Mouse (Mus musculus) heart, embryonic 13.5 days (tissue): ENCODE data around the gene Slc35f6. TPM values are rescaled to one million over a fixed set of nuclear protein-coding genes. Genes with fewer than 3 reads are reported as not detected.

ENCODE experiments used
- ATAC-seq: fragments of 200-750 bp; cut with Nextera tagmentation; 2 replicates; pipeline ENCODE4 v1.8.0; 2017; ENCODE audit warnings: moderate TSS enrichment; ENCODE audit not compliant: insufficient number of reproducible peaks, low FRiP score, low TSS enrichment; ENCODE audit errors: extremely low read depth
- H3K27ac ChIP-seq: fragments of 300-500 bp; sonication (generic); replicated peaks from 2 replicates; pipeline ENCODE4 v1.5.1; 2015; ENCODE audit warnings: moderate library complexity, mild to moderate bottlenecking, inconsistent platforms
- H3K27me3 ChIP-seq: fragments of 300-500 bp; sonication (generic); replicated peaks from 2 replicates; pipeline ENCODE4 v1.6.1; 2015; ENCODE audit warnings: mild to moderate bottlenecking, inconsistent platforms
- H3K36me3 ChIP-seq: fragments of 300-500 bp; sonication (generic); 2 replicates; pipeline ENCODE4 v1.6.1; 2015; ENCODE audit warnings: mild to moderate bottlenecking, inconsistent platforms
- H3K4me1 ChIP-seq: fragments of 300-500 bp; sonication (generic); 2 replicates; pipeline ENCODE4 v1.6.1; 2015; ENCODE audit warnings: inconsistent platforms
- H3K4me2 ChIP-seq: fragments of 300-500 bp; sonication (generic); 2 replicates; pipeline ENCODE4 v1.6.1; 2015; ENCODE audit warnings: inconsistent platforms, mild to moderate bottlenecking, moderate library complexity
- H3K4me3 ChIP-seq: fragments of 300-500 bp; sonication (generic); 2 replicates; pipeline ENCODE4 v1.5.1; 2015; ENCODE audit warnings: moderate library complexity, mild to moderate bottlenecking, inconsistent platforms
- H3K9ac ChIP-seq: fragments of 300-500 bp; sonication (generic); 2 replicates; pipeline ENCODE4 v1.6.1; 2015; ENCODE audit warnings: inconsistent platforms, mild to moderate bottlenecking, moderate library complexity
- H3K9me3 ChIP-seq: fragments of 300-500 bp; sonication (generic); 2 replicates; pipeline ENCODE4 v1.6.1; 2016; ENCODE audit warnings: inconsistent platforms
- WGBS: fragments of 180-500 bp; shearing (Covaris S2); methylation state at CpG from one replicate; pipeline ENCODE4 v1.1.7; 2015; ENCODE audit warnings: mixed read lengths; 5-methylcytosine and 5-hydroxymethylcytosine counted together
- polyA plus RNA-seq: library from polyadenylated mRNA; unstranded; fragments of >200 nt; fragmentation: Nextera tagmentation; extraction: Ambion mirVana; gene quantifications from 2 replicates; pipeline ENCODE4 v1.2.1, GENCODE M21; 2015

Slc35f6 gene
- 21.9 and 22.6 TPM in 2 replicates for polyA plus RNA-seq

- peak; percentile 88 for ATAC-seq
- peaks cover 14% of the 10 kb centered on the region; the same call in 1 of the 2 replicates for H3K36me3 ChIP-seq
- no peaks in the 10 kb centered on the region for H3K27me3 ChIP-seq
- H3K4me2 ChIP-seq: peak within 1 kb of the TSS; percentile 79
- peak within 1 kb of the TSS; percentile 92 for H3K9ac ChIP-seq
- peaks cover 51% of the 10 kb centered on the region for H3K4me1 ChIP-seq
- H3K9me3 ChIP-seq: no peaks in the 10 kb centered on the region
- peak within 1 kb of the TSS; percentile 73 for H3K27ac ChIP-seq
- WGBS: under 1% methylated on average over 38 of the region's 38 CpGs
- H3K4me3 ChIP-seq: peak within 1 kb of the TSS; percentile 96
Measured at GRCm38 (mm10) chr5:30647815-30648560, at the start of gene Slc35f6. Gene Slc35f6, plus strand, starts transcription at chr5:30647933.

DNA sequence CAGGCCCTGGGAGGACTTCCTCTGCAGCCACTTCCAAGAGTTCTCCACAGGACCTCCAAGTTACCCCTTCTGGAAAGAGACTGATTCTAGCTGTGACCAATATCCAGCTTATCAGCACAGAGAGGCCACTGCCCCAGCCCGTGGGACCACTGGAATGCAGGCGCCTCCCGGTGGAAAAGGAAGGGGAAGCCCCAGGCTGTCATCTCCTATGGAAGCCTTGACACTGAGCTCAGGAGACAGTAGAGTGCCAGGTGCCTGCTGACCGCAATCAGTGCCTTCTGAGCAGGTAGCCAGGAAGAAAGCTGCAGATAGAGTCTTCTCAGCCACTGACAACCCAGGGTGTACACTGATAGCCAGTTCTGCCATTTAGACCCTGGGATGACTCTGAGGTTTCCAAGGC is 46.3 kb upstream of the Slc35f6 start:
- Histone ChIP-seq H3K4me2 (0 out of 2 replicates have a peak overlapping the region, but pooled peaks have one; percentile 1), H3K27ac (peak overlapping the region; percentile 13)
- ATAC-seq: no peak

DNA sequence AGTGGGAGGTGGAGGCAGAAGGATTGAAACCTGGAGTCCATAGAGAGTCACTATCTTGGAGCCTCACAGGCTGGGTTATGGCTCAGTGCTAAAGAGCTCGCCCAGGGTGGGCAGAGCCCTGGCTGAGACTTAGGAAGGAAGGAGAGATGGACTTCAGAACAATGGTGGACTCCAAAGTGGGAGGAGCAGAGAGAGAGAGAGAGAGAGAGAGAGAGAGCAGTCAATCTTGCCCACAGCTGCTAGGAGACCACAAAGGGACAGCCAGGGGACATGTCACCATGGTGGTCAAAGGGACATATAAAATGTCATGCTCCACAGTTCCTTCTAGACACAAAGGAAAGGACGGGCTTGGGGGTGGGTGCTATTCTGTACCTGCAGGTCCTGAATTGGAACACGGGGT is 44.5 kb upstream of the Slc35f6 start:
- Histone ChIP-seq H3K27me3 (no peaks in the 10 kb centered on the region), H3K9ac (no peak overlapping the region; the same call in 1 of the 2 replicates), H3K4me3 (no peak overlapping the region), H3K36me3 (no peaks in the 10 kb centered on the region; the same call in 1 of the 2 replicates), H3K9me3 (no peaks in the 10 kb centered on the region), H3K4me2 (no peak overlapping the region), H3K27ac (peak overlapping the region; percentile 93), H3K4me1 (peaks cover 73% of the 10 kb centered on the region)
- no peak for ATAC-seq
- 65% methylated on average over 3 of the region's 3 CpGs for WGBS

More for the DNA sequence above, 46.3 kb upstream of the Slc35f6 start:
- H3K9me3 ChIP-seq: no peaks in the 10 kb centered on the region
- H3K4me3 ChIP-seq: no peak overlapping the region
- H3K27me3 ChIP-seq: no peaks in the 10 kb centered on the region
- peaks cover 58% of the 10 kb centered on the region for H3K4me1 ChIP-seq
- 6% methylated on average over 4 of the region's 4 CpGs for WGBS
- H3K36me3 ChIP-seq: no peaks in the 10 kb centered on the region; the same call in 1 of the 2 replicates
- H3K9ac ChIP-seq: peak overlapping the region; percentile 2; the same call in 1 of the 2 replicates

- no peaks in the 10 kb centered on the region; the same call in 1 of the 2 replicates for H3K36me3 ChIP-seq
- H3K27me3 ChIP-seq: no peaks in the 10 kb centered on the region
- no peak overlapping the region for H3K4me2 ChIP-seq
- H3K9ac ChIP-seq: peak overlapping the region; percentile 62
- peak overlapping the region; percentile 93 for H3K27ac ChIP-seq
- no peak overlapping the region for H3K4me3 ChIP-seq
- H3K4me1 ChIP-seq: peaks cover 73% of the 10 kb centered on the region
- ATAC-seq: no peak
- no peaks in the 10 kb centered on the region; the same call in 1 of the 2 replicates for H3K9me3 ChIP-seq
- 53% methylated on average over 4 of the region's 4 CpGs for WGBS
Measured at GRCm38 (mm10) chr5:30603926-30604325, 43.8 kb upstream of the Slc35f6 start.

DNA sequence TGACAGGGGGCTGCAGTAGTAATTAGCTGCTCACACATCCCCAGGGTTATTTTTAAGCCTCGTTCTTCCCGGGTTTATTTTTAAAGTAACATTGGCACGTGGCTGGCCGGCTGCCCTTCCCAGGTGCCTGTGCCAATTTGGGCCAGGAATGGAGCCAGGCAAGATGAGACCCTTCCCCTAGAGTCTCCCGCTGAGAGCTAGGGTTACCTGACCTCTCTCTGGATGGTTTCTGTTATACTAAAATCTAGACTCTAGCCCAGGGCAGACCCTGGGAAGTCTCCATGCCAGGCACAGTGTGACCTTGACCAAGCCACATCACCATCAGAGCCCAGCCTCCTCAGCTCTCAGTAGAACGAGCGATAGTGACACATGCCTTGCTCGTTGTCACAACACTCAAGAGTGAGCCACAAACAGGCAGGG is 43.0 kb upstream of the Slc35f6 start:
- 35% methylated on average over 8 of the region's 8 CpGs for WGBS
- no peaks in the 10 kb centered on the region; the same call in 1 of the 2 replicates for H3K9me3 ChIP-seq
- peak overlapping the region; percentile 62 for H3K9ac ChIP-seq
- H3K4me3 ChIP-seq: no peak overlapping the region
- H3K27ac ChIP-seq: peak overlapping the region; percentile 93
- peak overlapping the region; percentile 27; the same call in 1 of the 2 replicates for H3K4me2 ChIP-seq
- peaks cover 74% of the 10 kb centered on the region for H3K4me1 ChIP-seq
- ATAC-seq: no peak
- peaks cover 4% of the 10 kb centered on the region; the same call in 1 of the 2 replicates for H3K36me3 ChIP-seq
- H3K27me3 ChIP-seq: no peaks in the 10 kb centered on the region

- peak overlapping the region; percentile 65 for H3K9ac ChIP-seq
- H3K4me1 ChIP-seq: peaks cover 78% of the 10 kb centered on the region
Measured at GRCm38 (mm10) chr5:30605649-30606048, 42.1 kb upstream of the Slc35f6 start.

DNA sequence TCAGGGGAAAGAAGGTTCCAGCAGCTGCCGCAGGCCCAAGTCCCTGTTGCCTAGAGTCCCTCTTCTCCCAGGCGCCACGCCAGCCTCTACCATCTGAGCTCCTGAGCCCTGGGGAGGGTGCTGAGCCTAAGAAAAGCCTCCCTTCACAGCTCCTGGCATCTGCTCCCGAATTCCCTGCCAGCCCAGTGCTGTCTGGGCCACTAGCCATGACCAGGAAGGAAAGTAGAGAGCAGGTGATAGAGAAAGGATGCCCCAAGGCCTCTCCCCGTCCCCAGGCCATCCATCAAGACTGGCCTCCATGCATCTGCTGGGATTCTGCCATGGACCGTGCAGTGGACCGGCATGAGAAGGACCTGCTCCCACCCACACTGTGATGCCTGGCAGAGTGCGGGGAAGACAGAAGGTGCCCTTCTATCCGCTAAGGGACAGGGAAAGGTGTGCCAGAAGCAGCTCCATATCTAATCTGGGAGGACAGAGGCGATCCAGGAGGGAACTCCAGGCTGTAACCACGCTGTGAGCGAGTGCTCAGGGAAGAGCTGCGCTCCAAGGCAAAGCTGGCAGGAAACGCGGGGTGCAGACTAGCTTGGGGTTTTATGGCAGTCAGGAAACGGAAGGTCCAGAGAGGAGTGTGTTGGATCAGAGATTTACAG is 41.2 kb upstream of the Slc35f6 start:
- Histone ChIP-seq H3K27me3 (no peaks in the 10 kb centered on the region), H3K4me1 (peaks cover 81% of the 10 kb centered on the region), H3K9ac (peak overlapping the region; percentile 65; the same call in 1 of the 2 replicates), H3K4me3 (no peak overlapping the region), H3K4me2 (no peak overlapping the region), H3K27ac (peak overlapping the region; percentile 93), H3K36me3 (peaks cover 4% of the 10 kb centered on the region; the same call in 1 of the 2 replicates), H3K9me3 (no peaks in the 10 kb centered on the region; the same call in 1 of the 2 replicates)
- no peak for ATAC-seq
- 63% methylated on average over 16 of the region's 16 CpGs for WGBS

More at GRCm38 (mm10) chr5:30605649-30606048, 42.1 kb upstream of the Slc35f6 start:
- ATAC-seq: no peak
- Histone ChIP-seq H3K27ac (peak overlapping the region; percentile 93), H3K9me3 (no peaks in the 10 kb centered on the region; the same call in 1 of the 2 replicates), H3K27me3 (no peaks in the 10 kb centered on the region), H3K36me3 (peaks cover 4% of the 10 kb centered on the region; the same call in 1 of the 2 replicates), H3K4me3 (no peak overlapping the region), H3K4me2 (no peak overlapping the region)
- 87% methylated on average over 6 of the region's 6 CpGs for WGBS

GRCm38 (mm10) chr5:30609094-30609493 is 38.6 kb upstream of the Slc35f6 start:
- Histone ChIP-seq H3K4me2 (no peak overlapping the region), H3K27ac (no peak overlapping the region), H3K36me3 (peaks cover 4% of the 10 kb centered on the region; the same call in 1 of the 2 replicates), H3K9ac (no peak overlapping the region), H3K4me1 (peaks cover 69% of the 10 kb centered on the region), H3K27me3 (no peaks in the 10 kb centered on the region), H3K9me3 (no peaks in the 10 kb centered on the region; the same call in 1 of the 2 replicates), H3K4me3 (no peak overlapping the region)
- WGBS: 84% methylated on average over 7 of the region's 7 CpGs
- ATAC-seq: no peak

- 75% methylated on average over 8 of the region's 8 CpGs for WGBS
- Histone ChIP-seq H3K36me3 (peaks cover 4% of the 10 kb centered on the region; the same call in 1 of the 2 replicates), H3K27ac (peak overlapping the region; percentile 28; the same call in 1 of the 2 replicates), H3K4me1 (peaks cover 69% of the 10 kb centered on the region), H3K27me3 (no peaks in the 10 kb centered on the region), H3K4me2 (no peak overlapping the region), H3K4me3 (no peak overlapping the region), H3K9me3 (no peaks in the 10 kb centered on the region; the same call in 1 of the 2 replicates), H3K9ac (no peak overlapping the region)
- ATAC-seq: no peak
Measured at GRCm38 (mm10) chr5:30609918-30610645, 37.7 kb upstream of the Slc35f6 start.

GRCm38 (mm10) chr5:30611091-30611490 is 36.6 kb upstream of the Slc35f6 start:
- H3K27ac ChIP-seq: 0 out of 2 replicates have a peak overlapping the region, but pooled peaks have one; percentile 12
- H3K4me2 ChIP-seq: no peak overlapping the region
- peaks cover 4% of the 10 kb centered on the region; the same call in 1 of the 2 replicates for H3K36me3 ChIP-seq
- ATAC-seq: no peak
- H3K9ac ChIP-seq: peak overlapping the region; percentile 47; the same call in 1 of the 2 replicates
- 42% methylated on average over 1 of the region's 1 CpGs for WGBS
- H3K27me3 ChIP-seq: no peaks in the 10 kb centered on the region
- no peak overlapping the region for H3K4me3 ChIP-seq
- no peaks in the 10 kb centered on the region; the same call in 1 of the 2 replicates for H3K9me3 ChIP-seq
- H3K4me1 ChIP-seq: peaks cover 69% of the 10 kb centered on the region
